Mouse (Mus musculus): ENCODE results near the gene Ggt1. TPM values are rescaled to one million over a fixed set of nuclear protein-coding genes. Genes with fewer than 3 reads are reported as not detected.
"Not testable (repeated sequence)": the region's sequence is repeated elsewhere in the genome, so short reads cannot be mapped to it uniquely, and the experiment has no call there.

The Ggt1 gene
- polyA plus RNA-seq, 1 experiment from 2014 or later, result 2.0 TPM

DNA sequence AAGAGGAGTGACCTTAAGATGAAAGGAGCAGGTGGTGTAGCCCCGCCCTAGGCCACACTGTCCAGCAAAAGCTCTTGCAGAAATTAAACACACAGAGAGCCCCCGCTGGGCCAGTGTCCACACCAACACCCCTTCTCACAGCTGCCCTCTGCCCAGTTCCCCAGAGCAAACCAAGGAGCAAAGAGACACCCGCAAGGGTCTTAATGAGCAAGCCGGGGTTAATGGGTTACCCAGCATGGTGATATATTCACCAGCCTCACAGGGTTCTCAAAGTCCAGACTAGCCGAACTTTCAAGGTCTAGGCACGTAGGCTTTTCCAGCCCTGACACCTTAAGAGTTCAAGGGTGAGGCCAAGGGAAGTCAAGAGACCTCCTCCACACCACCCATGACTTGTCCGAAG is 4.5 kb downstream of the Ggt1 start:
- Histone ChIP-seq H3K9ac (no peak overlapping the region), H3K36me3 (no peaks in the 10 kb centered on the region), H3K4me3 (no peak overlapping the region), H3K4me2 (replicated peaks) (no peak overlapping the region), H3K9me3 (replicated peaks) (no peaks in the 10 kb centered on the region), H3K27me3 (peaks cover 14% of the 10 kb centered on the region), H3K4me1 (peaks cover 3% of the 10 kb centered on the region), H3K27ac (no peak overlapping the region)
- ATAC-seq (ENCODE audit: low FRiP score), result no peak
- WGBS, result 66% methylated on average over 7 of the region's 7 CpGs

DNA sequence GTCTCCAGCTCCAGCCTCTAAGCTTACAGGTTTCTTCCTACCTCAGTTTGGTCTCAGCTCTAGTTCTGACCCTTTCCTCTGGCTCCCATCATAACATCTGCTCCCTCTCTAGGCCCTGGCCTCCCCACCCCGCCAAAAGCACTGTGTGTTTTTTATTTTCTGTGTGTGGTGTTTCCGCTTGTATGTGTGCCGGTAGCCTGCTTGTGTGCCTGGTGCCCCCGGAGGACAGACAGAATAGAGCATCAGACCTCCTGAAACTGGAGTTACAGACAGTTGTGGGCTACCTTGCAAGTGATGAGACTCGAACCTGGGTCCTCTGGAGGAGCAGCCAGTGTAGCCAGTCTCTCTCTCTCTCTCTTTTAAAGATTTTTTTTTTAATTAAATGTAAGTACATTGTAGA is 4.9 kb downstream of the Ggt1 start:
- Histone ChIP-seq H3K4me1 (0 out of 2 replicates have a peak, but pooled peaks cover under 1% of the 10 kb centered on the region), H3K27me3 (peaks cover 9% of the 10 kb centered on the region), H3K36me3 (no peaks in the 10 kb centered on the region), H3K27ac (no peak overlapping the region), H3K9ac (no peak overlapping the region), H3K4me2 (replicated peaks) (no peak overlapping the region), H3K4me3 (no peak overlapping the region), H3K9me3 (replicated peaks) (no peaks in the 10 kb centered on the region)
- 84% methylated on average over 5 of the region's 5 CpGs for WGBS
- ATAC-seq (ENCODE audit: low FRiP score), result no peak

DNA sequence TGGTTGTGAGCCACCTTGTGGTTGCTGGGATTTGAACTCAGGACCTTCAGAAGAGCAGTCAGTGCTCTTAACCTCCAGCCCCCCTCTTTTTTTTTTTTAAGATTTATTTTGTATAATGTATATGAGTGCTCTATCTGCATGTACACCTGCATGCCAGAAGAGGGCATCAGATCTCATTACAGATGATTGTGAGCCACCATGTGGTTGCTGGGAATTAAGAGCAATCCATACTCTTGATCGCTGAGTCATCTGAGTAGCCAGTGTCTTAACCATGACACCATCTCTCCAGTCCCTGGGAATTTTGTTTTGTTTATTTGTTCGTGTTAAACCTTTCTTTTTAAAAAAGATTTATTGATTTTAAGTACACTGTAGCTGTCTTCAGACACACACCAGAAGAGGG is 5.4 kb downstream of the Ggt1 start:
- not testable (repeated sequence) for H3K27ac ChIP-seq; H3K4me2 ChIP-seq (replicated peaks); H3K9me3 ChIP-seq (replicated peaks); H3K36me3 ChIP-seq; ATAC-seq (ENCODE audit: low FRiP score); H3K4me3 ChIP-seq; H3K4me1 ChIP-seq; H3K9ac ChIP-seq; H3K27me3 ChIP-seq
- 91% methylated on average over 2 of the region's 2 CpGs for WGBS

DNA sequence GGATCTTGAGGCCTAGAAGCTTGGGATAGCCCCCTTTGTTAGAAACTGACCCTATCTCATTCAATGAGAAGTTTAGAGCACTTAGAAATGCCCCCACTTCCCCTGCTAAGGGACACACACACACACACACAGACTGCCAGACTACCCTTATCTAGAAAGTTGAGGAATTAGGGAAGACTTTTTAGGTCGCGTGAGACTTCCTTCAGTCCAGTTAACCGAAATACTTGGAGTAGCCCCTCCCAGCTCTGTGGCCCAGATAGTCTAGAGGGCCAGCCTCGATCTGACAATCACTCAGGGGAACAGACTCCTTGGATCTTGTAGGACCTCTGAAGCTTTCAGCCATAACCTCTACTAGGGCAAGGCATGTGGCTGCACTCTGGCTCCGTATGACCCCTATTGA is 6.6 kb downstream of the Ggt1 start:
- H3K4me3 ChIP-seq, result no peak overlapping the region
- 41% methylated on average over 5 of the region's 5 CpGs for WGBS
- no peak overlapping the region for H3K4me2 ChIP-seq (replicated peaks)
- H3K9ac ChIP-seq, result no peak overlapping the region
- no peak overlapping the region for H3K27ac ChIP-seq
- no peaks in the 10 kb centered on the region for H3K9me3 ChIP-seq (replicated peaks)
- peaks cover 5% of the 10 kb centered on the region; the same call in 1 of the 2 replicates for H3K4me1 ChIP-seq
- ATAC-seq (ENCODE audit: low FRiP score), result no peak
- no peaks in the 10 kb centered on the region for H3K36me3 ChIP-seq
- peaks cover 2% of the 10 kb centered on the region for H3K27me3 ChIP-seq

GRCm38 (mm10) chr10:75568441-75568840 is 7.0 kb downstream of the Ggt1 start:
- Histone ChIP-seq H3K9ac (no peak overlapping the region), H3K27ac (no peak overlapping the region), H3K4me1 (peaks cover 5% of the 10 kb centered on the region; the same call in 1 of the 2 replicates), H3K4me3 (no peak overlapping the region), H3K9me3 (replicated peaks) (no peaks in the 10 kb centered on the region), H3K27me3 (peaks cover 2% of the 10 kb centered on the region), H3K4me2 (replicated peaks) (no peak overlapping the region), H3K36me3 (no peaks in the 10 kb centered on the region)
- ATAC-seq (ENCODE audit: low FRiP score), result no peak
- 4% methylated on average over 11 of the region's 11 CpGs for WGBS

DNA sequence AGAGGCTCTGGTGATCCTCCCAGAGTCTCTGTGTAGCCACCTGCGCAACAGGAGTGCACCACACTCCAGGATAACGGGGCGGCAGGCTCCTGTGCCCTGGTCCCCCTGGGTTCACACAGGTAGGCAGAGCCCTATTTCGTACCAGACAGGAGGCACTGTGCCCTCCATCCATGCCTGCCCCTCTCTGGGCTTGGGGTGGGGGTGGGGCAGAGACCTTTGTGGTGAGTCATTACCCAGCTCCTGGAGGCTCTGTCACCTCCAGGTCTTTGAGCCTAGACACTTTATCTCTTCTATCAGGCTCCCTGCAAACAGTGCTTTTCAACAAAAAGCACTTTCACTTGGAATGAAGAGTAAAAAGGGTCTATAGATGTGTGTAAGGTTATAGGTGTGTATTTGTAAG is 7.4 kb downstream of the Ggt1 start:
- Histone ChIP-seq H3K9me3 (replicated peaks) (no peaks in the 10 kb centered on the region), H3K27me3 (peaks cover 2% of the 10 kb centered on the region), H3K36me3 (no peaks in the 10 kb centered on the region), H3K4me2 (replicated peaks) (no peak overlapping the region), H3K4me3 (no peak overlapping the region), H3K4me1 (peaks cover 5% of the 10 kb centered on the region; the same call in 1 of the 2 replicates), H3K9ac (no peak overlapping the region), H3K27ac (no peak overlapping the region)
- no peak for ATAC-seq (ENCODE audit: low FRiP score)
- WGBS, result 13% methylated on average over 4 of the region's 4 CpGs

DNA sequence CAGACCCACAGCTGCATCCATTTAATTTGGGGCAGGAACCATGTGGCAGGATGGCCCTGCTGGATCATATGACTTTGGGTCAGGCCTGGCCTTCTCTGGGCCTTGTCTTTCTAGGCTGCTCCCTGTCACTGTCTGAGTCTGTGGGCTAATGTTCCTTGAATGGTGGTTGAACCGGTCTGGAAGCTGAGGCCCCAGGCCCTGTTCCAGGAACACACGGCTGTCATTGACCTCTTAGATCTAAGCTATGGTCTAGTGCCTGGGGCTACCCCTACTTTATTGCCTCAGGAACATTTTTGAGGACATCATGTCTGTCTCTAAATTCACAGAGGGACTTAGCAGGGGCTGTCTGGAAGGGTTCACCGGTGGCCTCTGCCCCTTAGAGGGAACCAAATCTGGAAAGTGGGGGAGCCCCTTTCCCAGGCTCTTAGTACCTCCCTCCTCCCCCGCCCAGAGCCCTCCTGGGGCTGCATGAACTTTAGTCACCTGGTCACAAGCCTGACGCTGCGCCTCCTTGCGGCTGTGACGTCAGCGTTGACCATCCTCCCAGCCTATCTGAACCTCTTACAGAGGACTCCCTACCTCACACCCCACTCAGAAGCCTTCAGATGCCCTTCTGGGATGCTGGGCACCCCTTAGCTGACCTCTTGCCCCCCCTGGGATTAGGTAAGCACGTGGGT is 9.7 kb downstream of the Ggt1 start:
- no peak overlapping the region for H3K27ac ChIP-seq
- no peak for ATAC-seq (ENCODE audit: low FRiP score)

GRCm38 (mm10) chr10:75571937-75572336 is 10.5 kb downstream of the Ggt1 start:
- ATAC-seq (ENCODE audit: low FRiP score), result no peak
- no peak overlapping the region for H3K27ac ChIP-seq
- peaks cover 5% of the 10 kb centered on the region; the same call in 1 of the 2 replicates for H3K4me1 ChIP-seq
- no peak overlapping the region for H3K4me3 ChIP-seq
- H3K4me2 ChIP-seq (replicated peaks), result no peak overlapping the region
- no peaks in the 10 kb centered on the region for H3K36me3 ChIP-seq
- H3K27me3 ChIP-seq, result no peaks in the 10 kb centered on the region
- no peaks in the 10 kb centered on the region for H3K9me3 ChIP-seq (replicated peaks)
- H3K9ac ChIP-seq, result no peak overlapping the region
- WGBS, result 39% methylated on average over 9 of the region's 9 CpGs

More for the DNA sequence above, 9.7 kb downstream of the Ggt1 start:
- Histone ChIP-seq H3K9ac (no peak overlapping the region), H3K4me3 (no peak overlapping the region), H3K9me3 (replicated peaks) (no peaks in the 10 kb centered on the region), H3K36me3 (no peaks in the 10 kb centered on the region), H3K4me1 (peaks cover 5% of the 10 kb centered on the region; the same call in 1 of the 2 replicates), H3K27me3 (no peaks in the 10 kb centered on the region), H3K4me2 (replicated peaks) (no peak overlapping the region)
- 27% methylated on average over 10 of the region's 10 CpGs for WGBS

GRCm38 (mm10) chr10:75573181-75573580 is 11.8 kb downstream of the Ggt1 start:
- Histone ChIP-seq H3K4me2 (replicated peaks) (no peak overlapping the region), H3K27me3 (no peaks in the 10 kb centered on the region), H3K27ac (no peak overlapping the region), H3K9me3 (replicated peaks) (no peaks in the 10 kb centered on the region), H3K9ac (no peak overlapping the region), H3K4me1 (peaks cover 5% of the 10 kb centered on the region; the same call in 1 of the 2 replicates), H3K4me3 (no peak overlapping the region), H3K36me3 (no peaks in the 10 kb centered on the region)
- no peak for ATAC-seq (ENCODE audit: low FRiP score)
- WGBS, result 55% methylated on average over 10 of the region's 10 CpGs

DNA sequence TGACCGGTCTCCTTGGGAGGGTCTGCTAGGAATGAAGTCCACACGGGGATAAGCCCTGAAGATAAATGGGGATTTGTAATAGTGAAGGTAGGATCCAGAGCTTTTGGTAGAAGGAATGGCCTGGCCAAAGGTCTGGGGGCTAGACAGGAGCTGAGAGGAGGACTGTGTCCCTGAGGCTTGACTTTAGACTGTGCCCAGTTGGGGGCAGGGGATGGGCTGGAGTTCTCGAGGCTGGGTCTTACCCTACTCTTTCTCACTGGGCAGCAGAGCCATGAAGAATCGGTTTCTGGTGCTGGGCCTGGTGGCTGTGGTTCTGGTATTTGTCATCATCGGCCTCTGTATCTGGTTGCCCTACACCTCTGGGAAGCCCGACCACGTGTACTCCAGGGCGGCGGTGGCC is 12.6 kb downstream of the Ggt1 start:
- H3K27me3 ChIP-seq, result no peaks in the 10 kb centered on the region
- H3K27ac ChIP-seq, result no peak overlapping the region
- ATAC-seq (ENCODE audit: low FRiP score), result no peak
- no peak overlapping the region for H3K9ac ChIP-seq
- WGBS, result 87% methylated on average over 9 of the region's 9 CpGs
- H3K9me3 ChIP-seq (replicated peaks), result no peaks in the 10 kb centered on the region
- no peaks in the 10 kb centered on the region for H3K36me3 ChIP-seq
- no peak overlapping the region for H3K4me2 ChIP-seq (replicated peaks)
- no peak overlapping the region for H3K4me3 ChIP-seq
- H3K4me1 ChIP-seq, result peaks cover 5% of the 10 kb centered on the region; the same call in 1 of the 2 replicates

DNA sequence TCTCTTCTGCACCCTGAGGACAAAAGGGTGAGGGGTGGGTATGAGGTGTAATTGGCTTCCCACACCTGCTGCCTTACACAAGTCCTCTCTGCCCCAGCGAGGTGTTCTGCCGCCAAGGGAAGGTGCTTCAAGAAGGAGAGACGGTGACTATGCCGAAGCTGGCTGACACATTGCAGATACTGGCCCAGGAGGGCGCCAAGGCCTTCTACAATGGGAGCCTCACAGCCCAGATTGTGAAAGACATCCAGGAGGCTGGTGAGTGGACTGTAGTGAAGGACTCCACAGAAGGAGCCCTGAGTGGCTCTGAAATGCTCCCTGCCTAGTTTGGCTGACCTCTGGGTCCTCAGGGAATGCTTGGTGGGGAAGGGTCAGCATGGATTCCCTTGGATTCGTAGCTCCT is 17.7 kb downstream of the Ggt1 start:
- H3K36me3 ChIP-seq, result no peaks in the 10 kb centered on the region
- H3K4me1 ChIP-seq, result no peaks in the 10 kb centered on the region
- H3K27me3 ChIP-seq, result no peaks in the 10 kb centered on the region
- H3K4me2 ChIP-seq (replicated peaks), result no peak overlapping the region
- no peak overlapping the region for H3K4me3 ChIP-seq
- no peak overlapping the region for H3K9ac ChIP-seq
- no peaks in the 10 kb centered on the region for H3K9me3 ChIP-seq (replicated peaks)
- WGBS, result 90% methylated on average over 6 of the region's 6 CpGs
- no peak for ATAC-seq (ENCODE audit: low FRiP score)
- H3K27ac ChIP-seq, result no peak overlapping the region

GRCm38 (mm10) chr10:75585876-75586552 is 24.6 kb downstream of the Ggt1 start:
- Histone ChIP-seq H3K27ac (no peak overlapping the region), H3K4me1 (peaks cover 11% of the 10 kb centered on the region), H3K4me3 (no peak overlapping the region), H3K36me3 (no peaks in the 10 kb centered on the region), H3K4me2 (replicated peaks) (peak overlapping the region; percentile 37), H3K27me3 (peaks cover 17% of the 10 kb centered on the region), H3K9me3 (replicated peaks) (no peaks in the 10 kb centered on the region), H3K9ac (no peak overlapping the region)
- peak; percentile 71 for ATAC-seq (ENCODE audit: low FRiP score)
- 20% methylated on average over 20 of the region's 20 CpGs for WGBS

- ATAC-seq (ENCODE audit: low FRiP score), result peak; percentile 47
- 94% methylated on average over 1 of the region's 1 CpGs for WGBS
- Histone ChIP-seq H3K4me2 (replicated peaks) (peak overlapping the region; percentile 37; the same call in 1 of the 2 replicates), H3K9me3 (replicated peaks) (no peaks in the 10 kb centered on the region), H3K27me3 (peaks cover 17% of the 10 kb centered on the region), H3K4me3 (no peak overlapping the region), H3K9ac (no peak overlapping the region), H3K27ac (no peak overlapping the region), H3K4me1 (peaks cover 11% of the 10 kb centered on the region), H3K36me3 (no peaks in the 10 kb centered on the region)
These were observed 25.1 kb downstream of the Ggt1 start for GRCm38 (mm10) chr10:75586553-75586879.
